ENCODE assay signal across 16 mouse cellular contexts in genomic region chr13:110116892-110117291, GRCm38 (mm10).
DNase-seq lines count a peak whose midpoint lies in the region; ATAC-seq lines count a peak whose summit lies in the region.
"Had no signal": no experiment of that assay in that cellular context is flagged by ENCODE, and none has a peak within 500 bp of the region (broad histone marks: within the 10 kb centered on the region; RNA-seq: fewer than 3 reads in every experiment).

No protein-coding gene starts in this region.

- peak; percentile 75 for ATAC-seq in frontal cortex, adult (ENCODE audit: low TSS enrichment)
- ATAC-seq: hindbrain, embryonic 16.5 days; intestine, embryonic 16.5 days had no signal

- no peak for DNase-seq in frontal cortex, postnatal 10 days (ENCODE audit: low spot score in 2 of 2)
- DNase-seq in layer of hippocampus, adult 9-11 months = peak; percentile 57
- no peak for DNase-seq in layer of hippocampus, postnatal 10 days (ENCODE audit: low spot score in 2 of 2)
- peak; percentile 33 to 50 for DNase-seq in right cerebral cortex, adult 2 months (ENCODE audit: low spot score in 2 of 2)
- no peak for DNase-seq in right cerebral cortex, postnatal 14 days
- no peak for DNase-seq in thymus, adult 18-20 months
- DNase-seq: embryo, embryonic 11 days; gastrocnemius, postnatal 10 days; heart, adult 11 months; heart, postnatal 14 days; kidney, postnatal 36 days; right cerebral cortex, postnatal 4 days; thymus, postnatal 25 days had no signal

Comparison
In these comparisons a context has a peak if more than half of its experiments do, and no peak if none do; other contexts are left out.
1. DNase-seq: peak in layer of hippocampus, adult 9-11 months (single experiment) and right cerebral cortex, adult 2 months (2 of 2); none in frontal cortex, postnatal 10 days (0 of 2), layer of hippocampus, postnatal 10 days (0 of 2), right cerebral cortex, postnatal 14 days (single experiment) and thymus, adult 18-20 months (0 of 2).